Mouse (Mus musculus): ENCODE data around the gene Rap1gap2. TPM values are rescaled to one million over a fixed set of nuclear protein-coding genes. Genes with fewer than 3 reads are reported as not detected.
A peak's percentile ranks its signal among the peaks of the same experiment; 100 is the strongest.

The Rap1gap2 gene
- polyA plus RNA-seq, 1 experiment from 2014 or later, result 4.3 TPM

GRCm38 (mm10) chr11:74419601-74420000 lies 191.1 kb downstream of the Rap1gap2 start:
- Histone ChIP-seq H3K4me1 (ENCODE audit: control insufficient read depth in 2 of 2, insufficient read depth in 2 of 2, low read length in 2 of 2) (peaks cover 4 to 7% of the 10 kb centered on the region in 2 experiments; a peak in 2 of 4 replicates), H3K4me2 (ENCODE audit: low read length) (no peak overlapping the region), H3K27ac (replicated peaks in 1 of 2; ENCODE audit: control insufficient read depth in 1 of 2, insufficient read depth in 1 of 2, low read depth in 2 of 2, low read length in 2 of 2) (no peak overlapping the region), H3K9ac (ENCODE audit: low read length) (no peak overlapping the region), H3K9me3 (ENCODE audit: control insufficient read depth, low read length) (no peaks in the 10 kb centered on the region), H3K27me3 (ENCODE audit: control insufficient read depth, insufficient read depth, low read length) (no peaks in the 10 kb centered on the region), H3K36me3 (ENCODE audit: control insufficient read depth, insufficient read depth, low read length) (peaks cover 9% of the 10 kb centered on the region; the same call in 1 of the 2 replicates), H3K4me3 (ENCODE audit: control insufficient read depth in 1 of 2, insufficient read depth in 1 of 2, low read depth in 1 of 2, low read length in 2 of 2) (no peak overlapping the region)
- ATAC-seq (ENCODE audit: insufficient number of reproducible peaks, insufficient read depth, low FRiP score, low read depth), result no peak
- 75% methylated on average over 4 of the region's 4 CpGs for WGBS

GRCm38 (mm10) chr11:74415736-74416135 lies 195.0 kb downstream of the Rap1gap2 start:
- H3K36me3 ChIP-seq (ENCODE audit: control insufficient read depth, insufficient read depth, low read length), result peaks cover 3% of the 10 kb centered on the region; the same call in 1 of the 2 replicates
- no peaks in the 10 kb centered on the region for H3K9me3 ChIP-seq (ENCODE audit: control insufficient read depth, low read length)
- peaks cover 9 to 18% of the 10 kb centered on the region in 2 experiments; a peak in 3 of 4 replicates for H3K4me1 ChIP-seq (ENCODE audit: control insufficient read depth in 2 of 2, insufficient read depth in 2 of 2, low read length in 2 of 2)
- no peak overlapping the region for H3K4me3 ChIP-seq (ENCODE audit: control insufficient read depth in 1 of 2, insufficient read depth in 1 of 2, low read depth in 1 of 2, low read length in 2 of 2)
- no peaks in the 10 kb centered on the region for H3K27me3 ChIP-seq (ENCODE audit: control insufficient read depth, insufficient read depth, low read length)
- no peak for ATAC-seq (ENCODE audit: insufficient number of reproducible peaks, insufficient read depth, low FRiP score, low read depth)
- H3K27ac ChIP-seq (replicated peaks in 1 of 2; ENCODE audit: control insufficient read depth in 1 of 2, insufficient read depth in 1 of 2, low read depth in 2 of 2, low read length in 2 of 2), result no peak overlapping the region
- no peak overlapping the region for H3K9ac ChIP-seq (ENCODE audit: low read length)
- WGBS, result 85% methylated on average over 12 of the region's 12 CpGs
- no peak overlapping the region for H3K4me2 ChIP-seq (ENCODE audit: low read length)

DNA sequence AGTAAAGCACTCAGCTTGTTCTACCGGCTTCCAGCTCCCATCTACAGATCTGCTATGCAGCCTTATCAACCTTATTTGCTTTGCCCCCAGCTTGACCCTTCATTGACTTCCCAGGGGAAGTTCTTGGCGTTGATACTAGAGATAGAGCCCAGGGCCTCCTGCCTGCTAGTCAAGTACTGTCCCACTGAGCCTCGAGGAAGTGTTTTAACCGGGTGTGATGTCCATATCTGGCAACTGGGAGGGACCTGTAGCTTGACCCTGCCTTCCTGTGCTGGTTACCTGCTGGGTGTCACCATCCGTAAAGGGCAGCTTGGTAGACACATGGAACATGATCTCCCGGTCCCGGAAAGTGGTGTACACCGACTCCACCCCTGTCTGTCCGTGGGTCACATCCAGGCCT lies 196.6 kb downstream of the Rap1gap2 start:
- WGBS, result 45% methylated on average over 9 of the region's 9 CpGs

GRCm38 (mm10) chr11:74413449-74413972 lies 197.2 kb downstream of the Rap1gap2 start:
- no peak overlapping the region for H3K9ac ChIP-seq (ENCODE audit: low read length)
- WGBS, result 78% methylated on average over 3 of the region's 3 CpGs
- H3K4me2 ChIP-seq (ENCODE audit: low read length), result no peak overlapping the region
- H3K4me1 ChIP-seq (ENCODE audit: control insufficient read depth in 2 of 2, insufficient read depth in 2 of 2, low read length in 2 of 2), result peaks cover 29 to 40% of the 10 kb centered on the region in 2 experiments
- no peak overlapping the region for H3K4me3 ChIP-seq (ENCODE audit: control insufficient read depth in 1 of 2, insufficient read depth in 1 of 2, low read depth in 1 of 2, low read length in 2 of 2)
- ATAC-seq (ENCODE audit: insufficient number of reproducible peaks, insufficient read depth, low FRiP score, low read depth), result no peak
- H3K27me3 ChIP-seq (ENCODE audit: control insufficient read depth, insufficient read depth, low read length), result no peaks in the 10 kb centered on the region
- peaks cover 3% of the 10 kb centered on the region; the same call in 1 of the 2 replicates for H3K36me3 ChIP-seq (ENCODE audit: control insufficient read depth, insufficient read depth, low read length)
- H3K27ac ChIP-seq (replicated peaks in 1 of 2; ENCODE audit: control insufficient read depth in 1 of 2, insufficient read depth in 1 of 2, low read depth in 2 of 2, low read length in 2 of 2), result no peak overlapping the region
- no peaks in the 10 kb centered on the region for H3K9me3 ChIP-seq (ENCODE audit: control insufficient read depth, low read length)

More for the DNA sequence above, 196.6 kb downstream of the Rap1gap2 start:
- Histone ChIP-seq H3K4me2 (ENCODE audit: low read length) (no peak overlapping the region), H3K4me3 (ENCODE audit: control insufficient read depth in 1 of 2, insufficient read depth in 1 of 2, low read depth in 1 of 2, low read length in 2 of 2) (no peak overlapping the region), H3K9ac (ENCODE audit: low read length) (no peak overlapping the region), H3K27me3 (ENCODE audit: control insufficient read depth, insufficient read depth, low read length) (no peaks in the 10 kb centered on the region), H3K4me1 (ENCODE audit: control insufficient read depth in 2 of 2, insufficient read depth in 2 of 2, low read length in 2 of 2) (peaks cover 25 to 34% of the 10 kb centered on the region in 2 experiments), H3K9me3 (ENCODE audit: control insufficient read depth, low read length) (no peaks in the 10 kb centered on the region), H3K27ac (replicated peaks in 1 of 2; ENCODE audit: control insufficient read depth in 1 of 2, insufficient read depth in 1 of 2, low read depth in 2 of 2, low read length in 2 of 2) (no peak overlapping the region), H3K36me3 (ENCODE audit: control insufficient read depth, insufficient read depth, low read length) (peaks cover 3% of the 10 kb centered on the region; the same call in 1 of the 2 replicates)
- ATAC-seq (ENCODE audit: insufficient number of reproducible peaks, insufficient read depth, low FRiP score, low read depth), result no peak

DNA sequence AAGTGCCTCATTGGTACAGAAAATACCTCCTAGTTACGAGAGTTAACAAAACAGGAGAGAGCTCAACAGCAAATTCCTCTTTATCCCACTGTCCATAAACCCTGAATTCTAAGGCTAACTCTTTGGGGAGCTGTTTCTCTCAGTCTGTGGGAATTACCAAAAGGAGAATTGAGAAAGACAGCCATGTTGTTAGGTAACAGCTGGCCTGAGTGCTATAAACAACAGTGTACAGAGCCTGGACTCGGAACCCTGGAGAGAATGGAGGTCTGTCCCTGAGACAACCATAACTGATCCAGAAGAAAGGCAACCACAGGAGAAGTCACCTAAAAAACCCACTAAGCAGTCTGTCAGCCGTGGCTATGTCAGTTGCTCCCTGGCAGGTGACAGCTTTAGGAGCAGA lies 198.3 kb downstream of the Rap1gap2 start:
- Histone ChIP-seq H3K4me3 (ENCODE audit: control insufficient read depth in 1 of 2, insufficient read depth in 1 of 2, low read depth in 1 of 2, low read length in 2 of 2) (no peak overlapping the region), H3K4me2 (ENCODE audit: low read length) (no peak overlapping the region), H3K27ac (replicated peaks in 1 of 2; ENCODE audit: control insufficient read depth in 1 of 2, insufficient read depth in 1 of 2, low read depth in 2 of 2, low read length in 2 of 2) (no peak overlapping the region), H3K4me1 (ENCODE audit: control insufficient read depth in 2 of 2, insufficient read depth in 2 of 2, low read length in 2 of 2) (peaks cover 30 to 46% of the 10 kb centered on the region in 2 experiments), H3K36me3 (ENCODE audit: control insufficient read depth, insufficient read depth, low read length) (peaks cover 3% of the 10 kb centered on the region; the same call in 1 of the 2 replicates), H3K9me3 (ENCODE audit: control insufficient read depth, low read length) (no peaks in the 10 kb centered on the region), H3K9ac (ENCODE audit: low read length) (no peak overlapping the region), H3K27me3 (ENCODE audit: control insufficient read depth, insufficient read depth, low read length) (no peaks in the 10 kb centered on the region)
- no peak for ATAC-seq (ENCODE audit: insufficient number of reproducible peaks, insufficient read depth, low FRiP score, low read depth)
- WGBS, result 81% methylated on average over 3 of the region's 3 CpGs

DNA sequence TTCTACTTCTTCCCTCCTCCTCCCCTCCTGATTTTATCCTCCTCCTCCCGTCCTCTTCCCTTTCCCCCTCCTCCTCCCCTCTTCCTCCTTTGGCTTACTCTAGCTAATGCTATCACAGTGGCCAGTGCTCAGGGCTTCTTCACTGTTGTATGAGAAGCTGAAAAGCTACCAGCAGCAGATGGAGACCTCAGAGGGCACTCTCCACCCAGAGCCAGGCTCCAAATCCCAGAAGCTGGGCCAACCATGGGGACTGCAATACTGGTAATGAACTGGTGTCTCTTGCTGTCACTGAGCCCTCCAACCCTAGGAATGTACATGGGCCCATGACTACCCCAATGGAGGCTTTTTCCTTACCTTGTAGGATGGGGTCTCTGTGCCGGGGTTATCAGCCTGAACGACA lies 198.8 kb downstream of the Rap1gap2 start:
- H3K36me3 ChIP-seq (ENCODE audit: control insufficient read depth, insufficient read depth, low read length), result peaks cover 3% of the 10 kb centered on the region; the same call in 1 of the 2 replicates
- H3K27ac ChIP-seq (replicated peaks in 1 of 2; ENCODE audit: control insufficient read depth in 1 of 2, insufficient read depth in 1 of 2, low read depth in 2 of 2, low read length in 2 of 2), result no peak overlapping the region
- no peak overlapping the region for H3K4me2 ChIP-seq (ENCODE audit: low read length)
- no peak overlapping the region for H3K4me3 ChIP-seq (ENCODE audit: control insufficient read depth in 1 of 2, insufficient read depth in 1 of 2, low read depth in 1 of 2, low read length in 2 of 2)
- H3K27me3 ChIP-seq (ENCODE audit: control insufficient read depth, insufficient read depth, low read length), result no peaks in the 10 kb centered on the region
- 85% methylated on average over 3 of the region's 3 CpGs for WGBS
- ATAC-seq (ENCODE audit: insufficient number of reproducible peaks, insufficient read depth, low FRiP score, low read depth), result no peak
- peaks cover 30 to 46% of the 10 kb centered on the region in 2 experiments for H3K4me1 ChIP-seq (ENCODE audit: control insufficient read depth in 2 of 2, insufficient read depth in 2 of 2, low read length in 2 of 2)
- no peaks in the 10 kb centered on the region for H3K9me3 ChIP-seq (ENCODE audit: control insufficient read depth, low read length)
- no peak overlapping the region for H3K9ac ChIP-seq (ENCODE audit: low read length)

GRCm38 (mm10) chr11:74409757-74410174 lies 200.9 kb downstream of the Rap1gap2 start:
- 27% methylated on average over 4 of the region's 4 CpGs for WGBS
- H3K27ac ChIP-seq (replicated peaks in 1 of 2; ENCODE audit: control insufficient read depth in 1 of 2, insufficient read depth in 1 of 2, low read depth in 2 of 2, low read length in 2 of 2), result peak overlapping the region; percentile 29 to 79
- H3K27me3 ChIP-seq (ENCODE audit: control insufficient read depth, insufficient read depth, low read length), result no peaks in the 10 kb centered on the region
- no peak overlapping the region for H3K4me3 ChIP-seq (ENCODE audit: control insufficient read depth in 1 of 2, insufficient read depth in 1 of 2, low read depth in 1 of 2, low read length in 2 of 2)
- no peaks in the 10 kb centered on the region for H3K9me3 ChIP-seq (ENCODE audit: control insufficient read depth, low read length)
- ATAC-seq (ENCODE audit: insufficient number of reproducible peaks, insufficient read depth, low FRiP score, low read depth), result peak; percentile 27; the same call in 1 of the 2 replicates
- H3K9ac ChIP-seq (ENCODE audit: low read length), result no peak overlapping the region; the same call in 1 of the 2 replicates
- peak overlapping the region; percentile 24; the same call in 1 of the 2 replicates for H3K4me2 ChIP-seq (ENCODE audit: low read length)
- no peaks in the 10 kb centered on the region; the same call in 1 of the 2 replicates for H3K36me3 ChIP-seq (ENCODE audit: control insufficient read depth, insufficient read depth, low read length)
- peaks cover 28 to 43% of the 10 kb centered on the region in 2 experiments for H3K4me1 ChIP-seq (ENCODE audit: control insufficient read depth in 2 of 2, insufficient read depth in 2 of 2, low read length in 2 of 2)

GRCm38 (mm10) chr11:74409447-74409754 lies 201.3 kb downstream of the Rap1gap2 start:
- peak overlapping the region; percentile 36 for H3K9ac ChIP-seq (ENCODE audit: low read length)
- H3K4me1 ChIP-seq (ENCODE audit: control insufficient read depth in 2 of 2, insufficient read depth in 2 of 2, low read length in 2 of 2), result peaks cover 28 to 45% of the 10 kb centered on the region in 2 experiments
- ATAC-seq (ENCODE audit: insufficient number of reproducible peaks, insufficient read depth, low FRiP score, low read depth), result 0 out of 2 replicates have a peak, but pooled peaks have one; percentile 13
- no peaks in the 10 kb centered on the region for H3K27me3 ChIP-seq (ENCODE audit: control insufficient read depth, insufficient read depth, low read length)
- H3K4me2 ChIP-seq (ENCODE audit: low read length), result peak overlapping the region; percentile 24; the same call in 1 of the 2 replicates
- no peaks in the 10 kb centered on the region; the same call in 1 of the 2 replicates for H3K36me3 ChIP-seq (ENCODE audit: control insufficient read depth, insufficient read depth, low read length)
- H3K9me3 ChIP-seq (ENCODE audit: control insufficient read depth, low read length), result no peaks in the 10 kb centered on the region
- WGBS, result 54% methylated on average over 5 of the region's 5 CpGs
- no peak overlapping the region for H3K4me3 ChIP-seq (ENCODE audit: control insufficient read depth in 1 of 2, insufficient read depth in 1 of 2, low read depth in 1 of 2, low read length in 2 of 2)
- peak overlapping the region; percentile 29 to 79 for H3K27ac ChIP-seq (replicated peaks in 1 of 2; ENCODE audit: control insufficient read depth in 1 of 2, insufficient read depth in 1 of 2, low read depth in 2 of 2, low read length in 2 of 2)

Measured in heart, embryonic 14.5 days (tissue).